Mouse (Mus musculus) kidney, adult 2 months (tissue): Measurements from ENCODE around the gene 4930558C23Rik. TPM values are rescaled to one million over a fixed set of nuclear protein-coding genes. Genes with fewer than 3 reads are reported as not detected.
"Not testable (repeated sequence)": the region's sequence is repeated elsewhere in the genome, so short reads cannot be mapped to it uniquely, and the experiment has no call there.

Experiments used
- DNase-seq: peaks from one replicate; pipeline ENCODE4 v3.0.0; 2021
- H3K27ac ChIP-seq: fragments of 200-500 bp; 2 replicates; pipeline ENCODE4 v1.5.1; 2012; ENCODE audit warnings: low read depth, low read length, control low read depth, inconsistent platforms; ENCODE audit not compliant: insufficient read depth
- H3K27me3 ChIP-seq: fragments of 200-500 bp; replicated peaks from 2 replicates; pipeline ENCODE4 v1.6.1; 2012; ENCODE audit warnings: mild to moderate bottlenecking, moderate library complexity, low read length, inconsistent platforms; ENCODE audit not compliant: control insufficient read depth, insufficient read depth
- H3K36me3 ChIP-seq: fragments of 200-500 bp; 2 replicates; pipeline ENCODE4 v1.6.1; 2012; ENCODE audit warnings: mild to moderate bottlenecking, moderate library complexity, low read length, inconsistent platforms; ENCODE audit not compliant: control insufficient read depth, insufficient read depth
- H3K4me1 ChIP-seq: fragments of 200-500 bp; 2 replicates; pipeline ENCODE4 v1.6.1; 2011; ENCODE audit warnings: low read length; ENCODE audit not compliant: control insufficient read depth, insufficient read depth
- H3K4me3 ChIP-seq: fragments of 200-500 bp; 2 replicates; pipeline ENCODE4 v1.5.1; 2011; ENCODE audit warnings: mild to moderate bottlenecking, low read depth, low read length, control low read depth; ENCODE audit not compliant: insufficient read depth
- CTCF ChIP-seq: fragments of 200-500 bp; conservative IDR thresholded peaks from 2 replicates; pipeline ENCODE4 v1.5.1; 2011; ENCODE audit warnings: low read depth, mild to moderate bottlenecking, control low read depth, low read length, moderate library complexity, mixed read lengths; ENCODE audit not compliant: insufficient read depth, insufficient read length
- POLR2A ChIP-seq: fragments of 200-500 bp; IDR thresholded peaks from one replicate; pipeline ENCODE4 v1.6.1; 2011; ENCODE audit warnings: low read depth, low read length, control low read depth
- WGBS: fragments of 180-500 bp; shearing (Covaris S2); methylation state at CpG from one replicate; pipeline ENCODE4 v1.1.7; 2018; 5-methylcytosine and 5-hydroxymethylcytosine counted together
- polyA plus RNA-seq: library from polyadenylated mRNA; depleted of rRNA; stranded (reverse); fragments of >200 nt; gene quantifications from 2 replicates; pipeline ENCODE4 v1.2.3, GENCODE M21; 2012

The 4930558C23Rik gene
- polyA plus RNA-seq, 1 experiment, result not detected

- TF ChIP-seq CTCF (no peak), POLR2A (no peak)
- H3K36me3 ChIP-seq, result no peaks in the 10 kb centered on the region
These were observed 32.5 kb downstream of the 4930558C23Rik start for GRCm38 (mm10) chr3:95370101-95370500.

GRCm38 (mm10) chr3:95360276-95360675, 42.4 kb downstream of the 4930558C23Rik start:
- H3K4me3 ChIP-seq, H3K4me1 ChIP-seq, H3K36me3 ChIP-seq, H3K27ac ChIP-seq, H3K27me3 ChIP-seq, DNase-seq: not testable (repeated sequence)
- WGBS, result 62% methylated on average over 3 of the region's 3 CpGs

More at GRCm38 (mm10) chr3:95370101-95370500, 32.5 kb downstream of the 4930558C23Rik start:
- no peak overlapping the region for H3K4me3 ChIP-seq
- H3K27me3 ChIP-seq, result no peaks in the 10 kb centered on the region
- H3K4me1 ChIP-seq, result no peaks in the 10 kb centered on the region
- DNase-seq, result no peak
- no peak overlapping the region for H3K27ac ChIP-seq

- Histone ChIP-seq H3K27ac (no peak overlapping the region), H3K4me1 (peaks cover 3% of the 10 kb centered on the region; the same call in 1 of the 2 replicates), H3K36me3 (peaks cover 2% of the 10 kb centered on the region; the same call in 1 of the 2 replicates), H3K27me3 (no peaks in the 10 kb centered on the region), H3K4me3 (no peak overlapping the region)
- no peak for TF ChIP-seq POLR2A
- TF ChIP-seq CTCF, result no peak
- 89% methylated on average over 2 of the region's 2 CpGs for WGBS
- DNase-seq, result no peak
These were observed 44.9 kb downstream of the 4930558C23Rik start for GRCm38 (mm10) chr3:95357746-95358145.

GRCm38 (mm10) chr3:95356701-95357449, 45.8 kb downstream of the 4930558C23Rik start, which contains the start of gene Setdb1:
Gene Setdb1, minus strand, starts transcription at chr3:95357202.
- not testable (repeated sequence) for H3K27ac ChIP-seq, H3K4me1 ChIP-seq, H3K27me3 ChIP-seq, H3K36me3 ChIP-seq
- DNase-seq, result peak; percentile 96
- WGBS, result under 1% methylated on average over 36 of the region's 57 CpGs
- peak within 1 kb of the TSS; percentile 76 for H3K4me3 ChIP-seq

- not testable (repeated sequence) for DNase-seq, H3K27me3 ChIP-seq, H3K27ac ChIP-seq, H3K4me1 ChIP-seq, H3K36me3 ChIP-seq
- 25% methylated on average over 13 of the region's 19 CpGs for WGBS
- H3K4me3 ChIP-seq, result 0 out of 2 replicates have a peak overlapping the region, but pooled peaks have one; percentile 22
These were observed 46.6 kb downstream of the 4930558C23Rik start for GRCm38 (mm10) chr3:95355911-95356544.

- peaks cover 4% of the 10 kb centered on the region for H3K36me3 ChIP-seq
- H3K4me1 ChIP-seq, result no peaks in the 10 kb centered on the region
- DNase-seq, result peak; percentile 64
These were observed 53.1 kb downstream of the 4930558C23Rik start for GRCm38 (mm10) chr3:95349491-95349890.

GRCm38 (mm10) chr3:95348343-95348742, 54.3 kb downstream of the 4930558C23Rik start:
- not testable (repeated sequence) for H3K27me3 ChIP-seq, H3K4me3 ChIP-seq, H3K36me3 ChIP-seq, H3K4me1 ChIP-seq, DNase-seq, H3K27ac ChIP-seq
- WGBS, result 95% methylated on average over 5 of the region's 5 CpGs

More at GRCm38 (mm10) chr3:95349491-95349890, 53.1 kb downstream of the 4930558C23Rik start:
- no peaks in the 10 kb centered on the region for H3K27me3 ChIP-seq
- H3K27ac ChIP-seq, result no peak overlapping the region
- no peak overlapping the region for H3K4me3 ChIP-seq
- no peak for TF ChIP-seq POLR2A
- TF ChIP-seq CTCF, result peak; percentile 40
